Mouse (Mus musculus): ENCODE results near the gene Fcmr. TPM values are rescaled to one million over a fixed set of nuclear protein-coding genes. Genes with fewer than 3 reads are reported as not detected.
A peak's percentile ranks its signal among the peaks of the same experiment; 100 is the strongest.

The Fcmr gene
- polyA plus RNA-seq, 1 experiment from 2014 or later: not detected

DNA sequence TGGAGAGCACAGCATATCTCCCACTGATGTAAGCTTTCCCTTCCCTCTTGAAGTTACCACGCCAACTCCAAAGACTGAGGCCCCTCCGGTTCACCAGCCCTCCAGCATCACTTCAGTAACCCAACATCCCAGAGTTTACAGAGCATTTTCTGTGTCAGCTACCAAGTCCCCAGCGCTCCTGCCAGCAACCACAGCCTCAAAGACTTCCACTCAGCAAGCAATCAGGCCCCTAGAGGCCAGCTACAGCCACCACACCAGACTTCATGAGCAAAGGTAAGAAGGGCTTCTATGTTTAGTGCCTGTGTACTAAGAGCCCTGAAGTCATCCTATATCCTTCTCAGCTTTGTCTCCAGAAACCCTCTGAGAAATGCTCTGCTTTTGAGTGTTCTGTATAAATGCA is 10.4 kb downstream of the Fcmr start:
- WGBS: 79% methylated on average over 3 of the region's 3 CpGs
- Histone ChIP-seq H3K27ac (no peak overlapping the region), H3K36me3 (replicated peaks) (no peaks in the 10 kb centered on the region), H3K9ac (no peak overlapping the region), H3K4me3 (replicated peaks) (no peak overlapping the region), H3K27me3 (peaks cover 32% of the 10 kb centered on the region), H3K4me2 (no peak overlapping the region), H3K9me3 (no peaks in the 10 kb centered on the region), H3K4me1 (peaks cover 8% of the 10 kb centered on the region)
- ATAC-seq (ENCODE audit: low FRiP score): no peak

DNA sequence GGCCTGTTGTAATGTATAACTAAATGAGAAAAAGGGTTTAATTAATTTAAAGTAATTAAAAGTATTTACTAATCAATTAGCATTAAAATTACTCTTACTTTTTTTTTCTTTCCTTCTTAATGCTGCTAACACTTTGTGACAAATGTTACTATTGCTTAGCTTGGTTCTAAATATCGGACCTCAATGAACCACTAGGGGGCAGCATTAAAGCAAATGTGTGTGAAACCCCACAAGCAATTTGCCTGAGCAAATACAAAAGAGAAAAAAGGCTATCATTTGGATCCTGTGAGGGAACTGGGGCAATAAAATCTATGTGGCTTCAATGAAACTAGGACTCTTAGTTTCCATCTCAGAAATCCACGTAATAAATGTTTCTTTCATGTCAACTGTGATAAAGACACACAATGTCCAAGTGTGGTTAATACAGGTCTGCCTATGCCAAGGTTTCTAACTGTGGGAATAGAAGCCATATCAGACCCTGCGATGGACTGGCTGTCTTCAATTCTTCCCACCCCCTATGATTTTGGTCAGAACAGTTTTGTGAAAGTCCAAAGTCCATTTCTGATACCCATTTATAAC is 11.6 kb downstream of the Fcmr start:
- H3K9ac ChIP-seq: no peak overlapping the region
- no peak overlapping the region for H3K4me3 ChIP-seq (replicated peaks)
- H3K27me3 ChIP-seq: peaks cover 32% of the 10 kb centered on the region
- H3K4me1 ChIP-seq: peaks cover 8% of the 10 kb centered on the region
- WGBS: 21% methylated on average over 3 of the region's 3 CpGs
- H3K36me3 ChIP-seq (replicated peaks): no peaks in the 10 kb centered on the region
- H3K9me3 ChIP-seq: no peaks in the 10 kb centered on the region
- no peak for ATAC-seq (ENCODE audit: low FRiP score)
- H3K4me2 ChIP-seq: no peak overlapping the region
- no peak overlapping the region for H3K27ac ChIP-seq

DNA sequence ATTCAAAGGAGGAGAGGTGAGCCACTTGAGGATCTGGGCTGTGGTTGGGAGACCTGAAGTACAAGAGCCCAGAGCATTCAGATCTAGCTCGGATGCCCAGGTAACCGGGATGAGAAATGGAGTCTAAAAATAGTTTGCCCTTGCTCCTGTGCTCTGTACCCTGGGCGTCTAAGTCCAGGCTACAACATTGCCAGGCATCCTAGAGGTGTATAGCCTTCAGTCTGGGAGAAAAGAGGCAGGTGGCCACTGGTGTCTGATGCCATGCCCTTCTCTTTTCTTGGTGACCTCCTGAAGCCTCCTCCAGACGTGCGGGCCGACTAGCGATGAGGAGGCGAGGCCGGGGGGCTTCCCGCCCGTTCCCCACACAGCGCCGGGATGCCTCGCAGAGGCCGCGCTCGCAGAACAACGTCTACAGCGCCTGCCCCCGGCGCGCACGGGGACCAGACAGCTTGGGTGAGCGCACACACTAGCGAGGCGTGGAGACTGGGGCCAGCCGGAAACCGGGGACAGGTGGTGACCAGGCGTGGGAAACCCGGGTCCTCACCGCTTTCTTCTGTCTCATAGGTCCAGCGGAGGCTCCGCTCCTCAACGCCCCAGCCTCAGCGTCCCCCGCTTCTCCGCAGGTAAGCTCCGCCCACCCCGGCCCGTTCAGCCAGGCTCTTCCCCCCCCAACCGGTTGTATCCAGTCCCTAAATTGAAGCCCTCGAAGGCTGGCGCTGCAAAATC is 12.6 kb downstream of the Fcmr start:
- peaks cover 8% of the 10 kb centered on the region for H3K4me1 ChIP-seq
- peak overlapping the region; percentile 95 for H3K4me2 ChIP-seq
- no peak overlapping the region for H3K27ac ChIP-seq
- peak; percentile 67 for ATAC-seq (ENCODE audit: low FRiP score)
- peaks cover 36% of the 10 kb centered on the region for H3K27me3 ChIP-seq
- peak overlapping the region; percentile 52 for H3K9ac ChIP-seq
- H3K36me3 ChIP-seq (replicated peaks): no peaks in the 10 kb centered on the region
- 2% methylated on average over 43 of the region's 43 CpGs for WGBS
- no peaks in the 10 kb centered on the region for H3K9me3 ChIP-seq
- peak overlapping the region; percentile 46 for H3K4me3 ChIP-seq (replicated peaks)

DNA sequence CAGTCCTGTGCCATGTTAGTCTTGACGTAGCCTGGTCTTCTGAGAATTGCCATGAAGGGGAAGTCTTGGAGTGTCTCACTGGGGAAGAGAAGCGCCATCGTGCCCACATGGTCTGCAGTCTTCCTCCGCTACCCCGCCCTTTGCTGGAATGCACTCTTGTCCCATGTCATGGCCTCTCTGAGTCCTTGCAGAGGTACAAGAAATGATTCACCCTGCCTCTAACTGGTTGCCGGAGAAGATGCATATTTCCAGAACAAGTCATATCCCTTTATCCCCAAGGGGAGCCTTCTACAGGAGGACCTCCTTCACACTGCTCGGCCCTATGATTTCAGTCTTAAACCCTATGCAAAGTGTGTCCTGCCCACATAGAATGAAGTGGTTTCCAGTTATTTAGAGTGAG is 14.5 kb downstream of the Fcmr start:
- Histone ChIP-seq H3K9me3 (no peaks in the 10 kb centered on the region), H3K4me1 (peaks cover 8% of the 10 kb centered on the region), H3K9ac (no peak overlapping the region), H3K27ac (no peak overlapping the region), H3K36me3 (replicated peaks) (no peaks in the 10 kb centered on the region), H3K4me2 (no peak overlapping the region), H3K27me3 (peaks cover 36% of the 10 kb centered on the region), H3K4me3 (replicated peaks) (no peak overlapping the region)
- 92% methylated on average over 7 of the region's 7 CpGs for WGBS
- ATAC-seq (ENCODE audit: low FRiP score): no peak

DNA sequence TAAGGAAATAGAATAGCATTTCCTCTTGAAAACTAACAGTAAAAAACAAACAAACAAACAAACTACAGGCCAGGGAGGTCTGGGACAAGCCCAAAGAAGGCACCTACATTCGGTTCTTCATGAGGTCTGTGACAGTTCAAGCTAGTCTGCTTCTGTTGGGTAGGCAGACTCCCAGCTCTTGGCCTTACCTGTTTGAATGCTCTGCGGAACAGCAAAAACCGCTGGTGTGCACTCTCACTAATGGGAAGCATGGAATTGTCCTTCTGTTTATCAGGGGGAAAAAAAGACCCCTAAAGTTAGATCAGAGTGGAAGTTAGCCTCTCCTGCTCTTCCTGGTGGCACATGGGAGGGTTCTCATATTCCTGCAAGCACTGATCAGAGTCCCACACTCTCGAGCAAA is 17.7 kb downstream of the Fcmr start:
- ATAC-seq (ENCODE audit: low FRiP score): no peak
- H3K9me3 ChIP-seq: no peaks in the 10 kb centered on the region
- H3K9ac ChIP-seq: no peak overlapping the region
- no peak overlapping the region for H3K4me3 ChIP-seq (replicated peaks)
- no peak overlapping the region for H3K4me2 ChIP-seq
- H3K36me3 ChIP-seq (replicated peaks): no peaks in the 10 kb centered on the region
- WGBS: 88% methylated on average over 4 of the region's 4 CpGs
- no peak overlapping the region for H3K27ac ChIP-seq
- peaks cover 26% of the 10 kb centered on the region for H3K27me3 ChIP-seq
- peaks cover 4% of the 10 kb centered on the region for H3K4me1 ChIP-seq

DNA sequence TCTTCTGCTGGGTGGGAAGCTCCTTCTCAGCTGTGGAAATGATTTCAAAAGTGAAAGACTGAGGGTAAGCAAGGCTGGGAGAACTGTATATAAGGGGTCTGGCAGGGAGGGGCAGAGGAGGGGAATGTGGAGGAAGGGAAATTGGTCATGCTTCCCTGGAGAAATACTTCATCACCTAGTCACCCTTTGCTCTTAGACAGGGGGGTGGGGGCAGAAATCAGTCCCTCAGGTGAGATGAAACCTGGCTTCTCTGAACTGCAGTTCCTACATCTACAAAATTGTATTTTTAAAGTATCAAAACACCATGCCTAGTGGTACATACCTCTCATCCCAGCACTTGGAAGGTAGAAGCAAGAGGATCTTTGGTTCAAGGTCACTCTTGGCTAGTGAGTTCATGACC is 21.9 kb downstream of the Fcmr start, which contains the start of gene Il24:
TSS of gene Il24 (minus strand) at position 101 of the 400 bp plus-strand sequence.
- Histone ChIP-seq H3K4me1 (no peaks in the 10 kb centered on the region), H3K9ac (no peak within 1 kb of the TSS), H3K9me3 (no peaks in the 10 kb centered on the region), H3K27me3 (0 out of 2 replicates have a peak, but pooled peaks cover 2% of the 10 kb centered on the region), H3K4me2 (no peak within 1 kb of the TSS), H3K36me3 (replicated peaks) (no peaks in the 10 kb centered on the region), H3K27ac (no peak within 1 kb of the TSS), H3K4me3 (replicated peaks) (no peak within 1 kb of the TSS)
- ATAC-seq (ENCODE audit: low FRiP score): no peak

DNA sequence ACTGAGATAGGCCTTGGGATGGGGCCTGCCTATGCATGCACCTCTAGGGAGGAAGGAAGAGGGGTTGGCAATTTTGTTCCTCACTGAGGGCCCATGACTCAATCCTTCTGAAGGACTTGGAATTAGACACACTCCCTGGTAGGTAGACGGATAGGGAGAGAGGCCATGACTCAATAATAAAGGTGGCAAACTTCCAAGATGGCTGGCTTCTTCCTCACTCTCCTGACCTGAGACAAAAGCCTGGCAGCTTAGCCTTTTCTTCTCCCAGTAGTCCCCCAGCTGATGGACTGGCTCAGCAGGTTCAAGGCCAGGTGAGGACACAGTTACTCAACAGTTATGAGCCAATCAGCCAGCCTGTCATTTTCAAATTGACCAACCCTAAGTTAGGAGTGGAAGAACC is 27.0 kb downstream of the Fcmr start:
- Histone ChIP-seq H3K27ac (no peak overlapping the region), H3K36me3 (replicated peaks) (no peaks in the 10 kb centered on the region), H3K9ac (no peak overlapping the region), H3K4me3 (replicated peaks) (no peak overlapping the region), H3K9me3 (no peaks in the 10 kb centered on the region), H3K4me2 (no peak overlapping the region), H3K27me3 (no peaks in the 10 kb centered on the region), H3K4me1 (0 out of 2 replicates have a peak, but pooled peaks cover 2% of the 10 kb centered on the region)
- 89% methylated on average over 1 of the region's 1 CpGs for WGBS
- ATAC-seq (ENCODE audit: low FRiP score): no peak

DNA sequence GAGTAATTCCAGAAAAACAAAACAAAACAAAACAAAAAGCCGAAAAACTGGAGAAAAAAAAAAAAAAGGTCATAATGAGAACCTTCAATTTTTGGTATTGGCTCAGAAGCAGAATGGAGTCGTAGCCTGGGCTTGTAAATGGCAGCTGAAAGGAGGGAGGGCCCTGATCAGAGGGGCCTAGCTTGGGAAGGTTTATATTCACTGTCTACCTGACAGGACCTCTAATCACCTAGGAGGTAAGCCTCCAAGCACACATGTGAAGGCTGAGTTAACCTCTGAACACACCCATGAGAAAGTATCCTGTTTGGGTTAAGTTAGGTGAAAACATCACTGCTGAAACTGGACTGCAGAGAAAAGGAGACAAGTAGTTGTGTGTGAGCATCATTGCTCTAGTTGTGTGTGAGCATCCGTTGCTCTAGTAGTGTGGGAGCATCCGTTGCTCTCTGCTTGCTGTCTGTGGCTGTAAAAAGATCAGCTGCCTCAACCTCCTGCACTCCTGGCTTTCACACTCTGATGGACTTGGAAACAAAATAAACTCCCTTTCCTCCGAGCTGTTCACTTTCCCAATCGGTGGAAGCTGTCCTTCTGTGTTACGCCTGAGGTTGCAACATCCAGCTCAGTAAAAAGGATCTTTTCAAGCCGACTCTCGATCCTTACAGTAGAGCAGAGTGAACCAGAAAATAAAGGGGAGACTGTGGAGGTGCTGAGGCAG is 28.0 kb downstream of the Fcmr start:
- no peak for ATAC-seq (ENCODE audit: low FRiP score)
- H3K27me3 ChIP-seq: no peaks in the 10 kb centered on the region
- no peak overlapping the region for H3K4me3 ChIP-seq (replicated peaks)
- 68% methylated on average over 9 of the region's 9 CpGs for WGBS
- H3K9me3 ChIP-seq: no peaks in the 10 kb centered on the region
- H3K9ac ChIP-seq: no peak overlapping the region
- no peaks in the 10 kb centered on the region for H3K36me3 ChIP-seq (replicated peaks)
- H3K4me1 ChIP-seq: 0 out of 2 replicates have a peak, but pooled peaks cover 2% of the 10 kb centered on the region
- H3K27ac ChIP-seq: no peak overlapping the region
- H3K4me2 ChIP-seq: no peak overlapping the region

DNA sequence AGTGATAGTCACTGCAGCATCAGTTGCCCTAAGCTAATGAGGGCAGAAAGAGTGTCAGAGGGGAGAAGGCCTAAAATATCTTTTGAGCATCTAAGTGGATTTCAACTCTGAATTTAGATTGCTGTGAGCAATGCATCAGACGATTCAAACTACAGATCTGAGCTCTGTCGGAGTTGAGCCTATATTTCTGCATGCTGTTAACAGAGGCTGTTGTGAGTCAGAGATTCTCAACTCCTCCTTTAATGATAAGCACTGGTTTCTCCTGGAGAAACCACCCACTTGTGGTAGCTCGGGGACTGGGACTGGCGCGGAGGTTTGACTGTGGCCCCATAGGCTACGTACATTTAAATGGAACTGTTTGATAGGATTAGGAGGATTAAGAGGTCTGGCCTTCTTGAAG is 29.0 kb downstream of the Fcmr start:
- no peak overlapping the region for H3K27ac ChIP-seq
- H3K27me3 ChIP-seq: no peaks in the 10 kb centered on the region
- WGBS: 25% methylated on average over 6 of the region's 6 CpGs
- H3K4me3 ChIP-seq (replicated peaks): no peak overlapping the region
- no peaks in the 10 kb centered on the region for H3K9me3 ChIP-seq
- no peaks in the 10 kb centered on the region for H3K36me3 ChIP-seq (replicated peaks)
- ATAC-seq (ENCODE audit: low FRiP score): no peak
- H3K9ac ChIP-seq: no peak overlapping the region
- no peak overlapping the region for H3K4me2 ChIP-seq
- H3K4me1 ChIP-seq: 0 out of 2 replicates have a peak, but pooled peaks cover 2% of the 10 kb centered on the region

DNA sequence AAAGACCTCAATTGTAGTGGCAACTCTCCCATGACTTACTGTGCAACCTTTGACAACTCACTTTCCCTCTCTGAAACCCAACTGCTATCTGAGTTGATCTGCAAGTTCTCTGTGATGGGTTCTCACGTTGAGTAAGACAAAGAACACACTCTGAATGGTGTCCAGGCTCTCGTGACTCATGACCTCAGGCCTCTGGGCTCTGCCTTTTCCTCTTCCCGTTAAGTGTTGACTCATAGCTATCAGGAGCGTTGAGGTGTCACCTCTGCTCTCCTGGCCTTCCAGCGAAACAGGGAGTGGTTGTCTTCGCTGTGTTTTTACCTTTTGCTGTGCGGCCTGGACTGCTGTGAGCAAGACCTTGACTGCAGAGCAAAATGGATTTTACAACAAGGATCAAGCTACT is 37.0 kb downstream of the Fcmr start:
- Histone ChIP-seq H3K27ac (no peak overlapping the region), H3K36me3 (replicated peaks) (no peaks in the 10 kb centered on the region), H3K27me3 (no peaks in the 10 kb centered on the region), H3K9ac (no peak overlapping the region), H3K9me3 (no peaks in the 10 kb centered on the region), H3K4me3 (replicated peaks) (no peak overlapping the region), H3K4me2 (no peak overlapping the region), H3K4me1 (no peaks in the 10 kb centered on the region)
- 82% methylated on average over 7 of the region's 7 CpGs for WGBS
- no peak for ATAC-seq (ENCODE audit: low FRiP score)

DNA sequence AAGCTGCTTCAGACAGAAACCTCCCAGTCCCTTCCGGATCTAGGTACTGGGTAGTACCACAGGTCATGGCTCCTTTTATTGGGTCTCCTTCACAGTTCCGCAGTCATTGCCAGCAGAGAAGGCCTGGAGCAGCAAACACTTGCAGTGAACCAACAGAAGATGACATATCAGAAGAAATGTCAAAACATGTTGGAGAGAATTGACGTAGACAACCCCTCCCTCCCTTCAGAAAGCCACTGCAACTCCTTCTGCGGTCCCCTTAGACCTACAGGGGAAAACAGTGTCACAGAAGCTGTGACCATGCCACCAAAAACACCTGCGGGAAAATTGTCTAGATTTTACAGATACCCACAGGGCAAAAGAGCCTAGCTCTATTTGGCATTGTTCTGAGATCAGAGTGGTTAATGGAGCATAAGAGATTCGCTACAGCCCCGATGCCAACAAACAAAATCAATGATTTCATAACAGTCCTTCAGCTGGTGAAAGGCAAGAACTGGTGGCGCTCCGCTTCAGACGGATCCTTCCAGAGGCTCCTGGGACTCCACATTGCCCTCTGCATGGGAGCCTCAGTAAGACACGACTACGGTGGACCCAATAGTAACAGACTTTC is 46.0 kb downstream of the Fcmr start, which contains the start of gene Il20:
TSS of gene Il20 (minus strand) at position 51 of the 610 bp plus-strand sequence.
- no peak within 1 kb of the TSS for H3K4me3 ChIP-seq (replicated peaks)
- H3K36me3 ChIP-seq (replicated peaks): no peaks in the 10 kb centered on the region
- H3K9ac ChIP-seq: no peak within 1 kb of the TSS
- ATAC-seq (ENCODE audit: low FRiP score): no peak
- no peaks in the 10 kb centered on the region for H3K27me3 ChIP-seq
- no peaks in the 10 kb centered on the region for H3K4me1 ChIP-seq
- H3K4me2 ChIP-seq: no peak within 1 kb of the TSS
- WGBS: 75% methylated on average over 12 of the region's 12 CpGs
- no peak within 1 kb of the TSS for H3K27ac ChIP-seq
- H3K9me3 ChIP-seq: no peaks in the 10 kb centered on the region

DNA sequence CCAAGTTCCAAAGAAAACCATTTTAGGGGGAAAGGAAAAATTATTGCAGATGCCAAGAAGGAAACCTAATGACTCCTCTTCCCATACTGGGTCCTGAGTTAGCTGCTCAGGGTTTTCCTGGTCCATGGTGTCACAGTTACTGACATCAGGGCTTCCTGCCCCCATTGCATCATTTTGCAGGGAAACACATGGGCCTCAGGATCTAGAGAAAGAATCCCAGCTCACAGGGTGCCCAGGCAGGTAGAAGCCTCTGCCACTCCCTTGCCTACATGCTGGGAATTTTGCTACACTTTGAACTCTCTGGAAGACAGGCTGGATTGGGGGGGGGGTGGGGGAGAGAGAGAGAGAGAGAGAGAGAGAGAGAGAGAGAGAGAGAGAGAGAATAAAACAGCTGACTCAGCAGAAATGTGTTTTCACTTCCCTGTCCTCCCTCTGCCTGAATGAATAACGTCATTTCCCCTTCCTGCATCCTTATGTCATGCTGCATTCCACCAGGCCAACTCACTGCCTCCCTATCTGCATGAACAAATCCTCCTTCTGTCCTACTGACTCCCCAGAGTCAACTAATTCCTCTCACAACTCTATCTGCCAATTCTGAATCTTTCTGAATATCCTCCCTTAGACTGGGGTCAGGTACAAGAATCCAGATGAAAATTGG is 53.0 kb downstream of the Fcmr start:
- 42% methylated on average over 1 of the region's 1 CpGs for WGBS
- no peaks in the 10 kb centered on the region for H3K4me1 ChIP-seq

More for the DNA sequence above, 53.0 kb downstream of the Fcmr start:
- Histone ChIP-seq H3K9ac (no peak overlapping the region), H3K36me3 (replicated peaks) (no peaks in the 10 kb centered on the region), H3K4me2 (no peak overlapping the region), H3K27me3 (no peaks in the 10 kb centered on the region), H3K4me3 (replicated peaks) (no peak overlapping the region), H3K27ac (no peak overlapping the region), H3K9me3 (no peaks in the 10 kb centered on the region)
- no peak for ATAC-seq (ENCODE audit: low FRiP score)
